Mouse (Mus musculus): ENCODE measurements around the gene Arntl. TPM values are rescaled to one million over a fixed set of nuclear protein-coding genes. Genes with fewer than 3 reads are reported as not detected.

The Arntl gene
- polyA plus RNA-seq, 1 experiment from 2014 or later = 11.2 TPM

- Histone ChIP-seq H3K4me2 (replicated peaks; ENCODE audit: low read depth, low read length) (peak overlapping the region; percentile 21; the same call in 1 of the 2 replicates), H3K9ac (ENCODE audit: low read depth, low read length) (no peak overlapping the region), H3K4me1 (ENCODE audit: control insufficient read depth, insufficient read depth, low read length) (peaks cover 7% of the 10 kb centered on the region), H3K27ac (ENCODE audit: low read depth, low read length) (no peak overlapping the region), H3K9me3 (ENCODE audit: control insufficient read depth, low read length) (no peaks in the 10 kb centered on the region), H3K36me3 (ENCODE audit: control insufficient read depth, insufficient read depth, low read length) (no peaks in the 10 kb centered on the region), H3K4me3 (ENCODE audit: low read length) (no peak overlapping the region), H3K27me3 (ENCODE audit: control insufficient read depth, insufficient read depth, low read length) (no peaks in the 10 kb centered on the region)
- WGBS = 26% methylated on average over 10 of the region's 10 CpGs
- no peak for ATAC-seq (ENCODE audit: low FRiP score, low TSS enrichment)
Observed at GRCm38 (mm10) chr7:113197161-113197775, 10.0 kb upstream of the Arntl start.

- ATAC-seq (ENCODE audit: low FRiP score, low TSS enrichment) = no peak
- peaks cover 5% of the 10 kb centered on the region; the same call in 1 of the 2 replicates for H3K4me1 ChIP-seq (ENCODE audit: control insufficient read depth, insufficient read depth, low read length)
- no peak overlapping the region for H3K27ac ChIP-seq (ENCODE audit: low read depth, low read length)
- no peaks in the 10 kb centered on the region for H3K9me3 ChIP-seq (ENCODE audit: control insufficient read depth, low read length)
- H3K4me2 ChIP-seq (replicated peaks; ENCODE audit: low read depth, low read length) = no peak overlapping the region
- 39% methylated on average over 3 of the region's 3 CpGs for WGBS
- H3K9ac ChIP-seq (ENCODE audit: low read depth, low read length) = no peak overlapping the region
- no peak overlapping the region for H3K4me3 ChIP-seq (ENCODE audit: low read length)
- peaks cover 6% of the 10 kb centered on the region; the same call in 1 of the 2 replicates for H3K27me3 ChIP-seq (ENCODE audit: control insufficient read depth, insufficient read depth, low read length)
- H3K36me3 ChIP-seq (ENCODE audit: control insufficient read depth, insufficient read depth, low read length) = no peaks in the 10 kb centered on the region
Observed at GRCm38 (mm10) chr7:113201584-113201983, 5.7 kb upstream of the Arntl start.

GRCm38 (mm10) chr7:113207471-113208387, 464 bp downstream of the Arntl start:
- H3K4me3 ChIP-seq (ENCODE audit: low read length) = peak overlapping the region; percentile 81
- H3K4me1 ChIP-seq (ENCODE audit: control insufficient read depth, insufficient read depth, low read length) = peaks cover 9% of the 10 kb centered on the region
- under 1% methylated on average over 69 of the region's 98 CpGs for WGBS
- H3K27me3 ChIP-seq (ENCODE audit: control insufficient read depth, insufficient read depth, low read length) = peaks cover 39% of the 10 kb centered on the region
- H3K36me3 ChIP-seq (ENCODE audit: control insufficient read depth, insufficient read depth, low read length) = no peaks in the 10 kb centered on the region
- no peaks in the 10 kb centered on the region for H3K9me3 ChIP-seq (ENCODE audit: control insufficient read depth, low read length)
- peak; percentile 57 for ATAC-seq (ENCODE audit: low FRiP score, low TSS enrichment)
- H3K27ac ChIP-seq (ENCODE audit: low read depth, low read length) = no peak overlapping the region
- H3K9ac ChIP-seq (ENCODE audit: low read depth, low read length) = peak overlapping the region; percentile 68
- peak overlapping the region; percentile 85 for H3K4me2 ChIP-seq (replicated peaks; ENCODE audit: low read depth, low read length)

- no peak for ATAC-seq (ENCODE audit: low FRiP score, low TSS enrichment)
- peak overlapping the region; percentile 68 for H3K9ac ChIP-seq (ENCODE audit: low read depth, low read length)
- peaks cover 9% of the 10 kb centered on the region for H3K4me1 ChIP-seq (ENCODE audit: control insufficient read depth, insufficient read depth, low read length)
- no peak overlapping the region for H3K27ac ChIP-seq (ENCODE audit: low read depth, low read length)
- no peaks in the 10 kb centered on the region for H3K36me3 ChIP-seq (ENCODE audit: control insufficient read depth, insufficient read depth, low read length)
- H3K4me3 ChIP-seq (ENCODE audit: low read length) = peak overlapping the region; percentile 81
- WGBS = 3% methylated on average over 19 of the region's 19 CpGs
- no peaks in the 10 kb centered on the region for H3K9me3 ChIP-seq (ENCODE audit: control insufficient read depth, low read length)
- H3K4me2 ChIP-seq (replicated peaks; ENCODE audit: low read depth, low read length) = peak overlapping the region; percentile 85
- H3K27me3 ChIP-seq (ENCODE audit: control insufficient read depth, insufficient read depth, low read length) = peaks cover 36% of the 10 kb centered on the region
Observed at GRCm38 (mm10) chr7:113208388-113208753, 1.1 kb downstream of the Arntl start.

GRCm38 (mm10) chr7:113210441-113210840, 3.2 kb downstream of the Arntl start:
- Histone ChIP-seq H3K4me2 (replicated peaks; ENCODE audit: low read depth, low read length) (no peak overlapping the region), H3K4me1 (ENCODE audit: control insufficient read depth, insufficient read depth, low read length) (peaks cover 9% of the 10 kb centered on the region), H3K4me3 (ENCODE audit: low read length) (no peak overlapping the region), H3K27me3 (ENCODE audit: control insufficient read depth, insufficient read depth, low read length) (peaks cover 35% of the 10 kb centered on the region), H3K9ac (ENCODE audit: low read depth, low read length) (no peak overlapping the region), H3K27ac (ENCODE audit: low read depth, low read length) (no peak overlapping the region), H3K36me3 (ENCODE audit: control insufficient read depth, insufficient read depth, low read length) (no peaks in the 10 kb centered on the region), H3K9me3 (ENCODE audit: control insufficient read depth, low read length) (no peaks in the 10 kb centered on the region)
- ATAC-seq (ENCODE audit: low FRiP score, low TSS enrichment) = no peak
- 39% methylated on average over 4 of the region's 4 CpGs for WGBS

- Histone ChIP-seq H3K27ac (ENCODE audit: low read depth, low read length) (no peak overlapping the region), H3K4me2 (replicated peaks; ENCODE audit: low read depth, low read length) (no peak overlapping the region), H3K4me1 (ENCODE audit: control insufficient read depth, insufficient read depth, low read length) (no peaks in the 10 kb centered on the region), H3K9ac (ENCODE audit: low read depth, low read length) (no peak overlapping the region), H3K36me3 (ENCODE audit: control insufficient read depth, insufficient read depth, low read length) (no peaks in the 10 kb centered on the region), H3K9me3 (ENCODE audit: control insufficient read depth, low read length) (no peaks in the 10 kb centered on the region), H3K4me3 (ENCODE audit: low read length) (no peak overlapping the region), H3K27me3 (ENCODE audit: control insufficient read depth, insufficient read depth, low read length) (peaks cover 17% of the 10 kb centered on the region; the same call in 1 of the 2 replicates)
- ATAC-seq (ENCODE audit: low FRiP score, low TSS enrichment) = no peak
- 54% methylated on average over 6 of the region's 6 CpGs for WGBS
Observed at GRCm38 (mm10) chr7:113214245-113215169, 7.2 kb downstream of the Arntl start.

- Histone ChIP-seq H3K4me1 (ENCODE audit: control insufficient read depth, insufficient read depth, low read length) (no peaks in the 10 kb centered on the region), H3K27ac (ENCODE audit: low read depth, low read length) (no peak overlapping the region), H3K4me3 (ENCODE audit: low read length) (no peak overlapping the region), H3K9me3 (ENCODE audit: control insufficient read depth, low read length) (no peaks in the 10 kb centered on the region), H3K27me3 (ENCODE audit: control insufficient read depth, insufficient read depth, low read length) (0 out of 2 replicates have a peak, but pooled peaks cover under 1% of the 10 kb centered on the region), H3K9ac (ENCODE audit: low read depth, low read length) (no peak overlapping the region), H3K4me2 (replicated peaks; ENCODE audit: low read depth, low read length) (no peak overlapping the region), H3K36me3 (ENCODE audit: control insufficient read depth, insufficient read depth, low read length) (no peaks in the 10 kb centered on the region)
- WGBS = 61% methylated on average over 8 of the region's 8 CpGs
- ATAC-seq (ENCODE audit: low FRiP score, low TSS enrichment) = no peak
Observed at GRCm38 (mm10) chr7:113216152-113216551, 8.9 kb downstream of the Arntl start.

GRCm38 (mm10) chr7:113219416-113219815, 12.2 kb downstream of the Arntl start:
- H3K27me3 ChIP-seq (ENCODE audit: control insufficient read depth, insufficient read depth, low read length) = no peaks in the 10 kb centered on the region
- H3K27ac ChIP-seq (ENCODE audit: low read depth, low read length) = no peak overlapping the region
- no peak overlapping the region for H3K4me3 ChIP-seq (ENCODE audit: low read length)
- H3K4me2 ChIP-seq (replicated peaks; ENCODE audit: low read depth, low read length) = no peak overlapping the region
- H3K9ac ChIP-seq (ENCODE audit: low read depth, low read length) = no peak overlapping the region
- 67% methylated on average over 13 of the region's 13 CpGs for WGBS
- H3K36me3 ChIP-seq (ENCODE audit: control insufficient read depth, insufficient read depth, low read length) = no peaks in the 10 kb centered on the region
- no peak for ATAC-seq (ENCODE audit: low FRiP score, low TSS enrichment)
- H3K4me1 ChIP-seq (ENCODE audit: control insufficient read depth, insufficient read depth, low read length) = no peaks in the 10 kb centered on the region
- no peaks in the 10 kb centered on the region for H3K9me3 ChIP-seq (ENCODE audit: control insufficient read depth, low read length)

All from kidney, embryonic 14.5 days (tissue).